Mouse (Mus musculus): Measurements from ENCODE around the gene Unc13c. TPM values are rescaled to one million over a fixed set of nuclear protein-coding genes. Genes with fewer than 3 reads are reported as not detected.

Gene Unc13c
- polyA plus RNA-seq, 1 experiment from 2014 or later, result 1.6 TPM

DNA sequence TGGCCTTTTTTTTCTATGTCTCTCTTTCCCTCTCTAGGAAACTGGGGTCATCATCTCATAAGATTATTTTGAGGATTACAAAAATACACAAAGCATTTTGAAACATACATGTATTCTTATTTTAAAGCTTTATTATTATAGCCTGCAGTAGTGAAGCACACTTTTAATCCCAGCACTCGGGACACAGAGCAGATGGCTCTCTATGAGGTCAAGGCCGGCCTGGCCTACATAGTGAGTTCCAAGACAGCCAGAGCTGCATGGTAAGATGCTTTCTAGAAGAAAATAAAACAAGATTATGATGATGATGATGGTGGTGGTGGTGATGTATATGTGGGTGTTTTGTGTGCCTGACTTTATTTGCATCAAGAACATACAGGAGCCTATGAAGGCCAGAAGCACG lies 109.3 kb downstream of the Unc13c start:
- no peak overlapping the region for H3K9ac ChIP-seq (replicated peaks)
- WGBS, result 95% methylated on average over 3 of the region's 3 CpGs
- H3K27ac ChIP-seq (replicated peaks), result no peak overlapping the region

DNA sequence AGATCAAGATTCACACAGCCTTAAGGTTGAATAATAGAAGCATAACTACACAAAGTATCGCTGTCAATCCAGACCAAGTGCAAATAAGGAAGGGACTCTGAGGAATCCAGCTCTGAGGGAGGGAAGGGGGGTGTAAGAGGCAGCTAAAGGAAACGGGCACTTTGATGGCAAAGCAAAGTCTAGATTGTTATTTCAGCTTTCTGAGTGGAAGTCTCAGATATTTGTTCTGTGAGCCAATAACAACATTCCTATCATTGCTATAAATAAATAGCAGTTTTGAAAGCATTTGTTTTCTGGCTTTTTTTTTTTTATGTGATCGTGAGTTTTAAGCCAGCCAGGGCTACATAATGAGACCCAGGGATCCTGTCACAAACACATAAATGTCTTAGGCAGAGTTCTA lies 114.5 kb downstream of the Unc13c start:
- no peaks in the 10 kb centered on the region for H3K27me3 ChIP-seq
- H3K27ac ChIP-seq (replicated peaks), result no peak overlapping the region
- no peak overlapping the region for H3K9ac ChIP-seq (replicated peaks)
- WGBS, result 64% methylated on average over 3 of the region's 3 CpGs
- H3K4me3 ChIP-seq, result no peak overlapping the region
- no peaks in the 10 kb centered on the region for H3K4me1 ChIP-seq
- H3K4me2 ChIP-seq (replicated peaks), result no peak overlapping the region
- H3K9me3 ChIP-seq, result no peaks in the 10 kb centered on the region
- no peak for ATAC-seq (replicated peaks)
- H3K36me3 ChIP-seq, result no peaks in the 10 kb centered on the region

More for the DNA sequence above, 109.3 kb downstream of the Unc13c start:
- Histone ChIP-seq H3K27me3 (no peaks in the 10 kb centered on the region), H3K4me2 (replicated peaks) (no peak overlapping the region), H3K9me3 (no peaks in the 10 kb centered on the region), H3K4me1 (no peaks in the 10 kb centered on the region), H3K36me3 (no peaks in the 10 kb centered on the region), H3K4me3 (no peak overlapping the region)
- ATAC-seq (replicated peaks), result no peak

GRCm38 (mm10) chr9:73806681-73807080 lies 162.1 kb downstream of the Unc13c start:
- Histone ChIP-seq H3K4me1 (no peaks in the 10 kb centered on the region), H3K36me3 (no peaks in the 10 kb centered on the region), H3K9me3 (no peaks in the 10 kb centered on the region), H3K9ac (replicated peaks) (no peak overlapping the region), H3K27ac (replicated peaks) (no peak overlapping the region), H3K4me3 (no peak overlapping the region), H3K4me2 (replicated peaks) (no peak overlapping the region), H3K27me3 (no peaks in the 10 kb centered on the region)
- no peak for ATAC-seq (replicated peaks)
- WGBS, result 85% methylated on average over 4 of the region's 4 CpGs

DNA sequence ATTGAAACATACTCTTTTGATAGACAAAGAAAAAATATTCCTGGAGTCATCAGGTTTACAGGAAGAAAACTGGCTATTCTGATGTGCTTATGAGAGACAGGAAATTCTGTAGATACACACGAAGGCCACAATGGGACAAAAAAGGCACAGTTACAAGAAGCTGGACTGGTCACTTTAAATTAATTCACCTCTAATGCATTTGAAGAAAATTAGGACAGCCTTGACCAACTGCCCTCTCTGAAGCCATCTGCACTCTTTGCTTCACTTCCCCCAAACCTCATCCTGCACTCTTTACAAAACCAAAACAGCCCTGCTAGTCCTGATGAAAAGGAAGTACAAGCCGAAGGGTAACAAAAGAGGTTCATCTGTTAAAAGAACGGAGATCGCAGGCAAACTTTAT lies 194.2 kb downstream of the Unc13c start:
- H3K4me3 ChIP-seq, result no peak overlapping the region
- H3K9ac ChIP-seq (replicated peaks), result no peak overlapping the region
- H3K36me3 ChIP-seq, result no peaks in the 10 kb centered on the region
- H3K9me3 ChIP-seq, result no peaks in the 10 kb centered on the region
- WGBS, result 56% methylated on average over 4 of the region's 4 CpGs
- H3K4me1 ChIP-seq, result no peaks in the 10 kb centered on the region
- no peak for ATAC-seq (replicated peaks)
- no peak overlapping the region for H3K4me2 ChIP-seq (replicated peaks)
- no peaks in the 10 kb centered on the region for H3K27me3 ChIP-seq
- no peak overlapping the region for H3K27ac ChIP-seq (replicated peaks)

DNA sequence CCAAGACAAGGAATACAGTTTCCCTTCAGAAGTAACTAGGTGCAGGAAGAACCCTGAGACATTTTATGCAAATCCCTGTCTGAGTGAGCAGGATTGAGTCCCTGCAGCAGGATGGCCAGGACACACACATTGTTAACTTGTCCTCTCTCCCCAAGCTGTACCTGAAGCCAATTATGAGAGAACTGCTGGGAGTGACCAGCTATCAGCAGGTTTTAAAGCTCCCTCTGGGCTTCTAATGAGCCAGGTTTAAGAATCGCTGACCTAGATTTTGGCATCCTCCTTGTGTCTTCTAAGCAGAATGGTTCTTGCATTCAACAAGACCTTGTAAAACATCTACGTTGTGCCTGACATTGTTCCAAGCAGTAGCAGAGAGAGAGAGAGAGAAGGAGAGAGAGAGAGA lies 213.6 kb downstream of the Unc13c start:
- H3K4me2 ChIP-seq (replicated peaks), result no peak overlapping the region
- H3K9ac ChIP-seq (replicated peaks), result no peak overlapping the region
- no peaks in the 10 kb centered on the region for H3K27me3 ChIP-seq
- H3K4me3 ChIP-seq, result no peak overlapping the region
- no peak overlapping the region for H3K27ac ChIP-seq (replicated peaks)
- ATAC-seq (replicated peaks), result no peak
- no peaks in the 10 kb centered on the region; the same call in 1 of the 2 replicates for H3K4me1 ChIP-seq
- no peaks in the 10 kb centered on the region for H3K9me3 ChIP-seq
- WGBS, result 65% methylated on average over 2 of the region's 2 CpGs
- no peaks in the 10 kb centered on the region for H3K36me3 ChIP-seq

GRCm38 (mm10) chr9:73753480-73753879 lies 215.3 kb downstream of the Unc13c start:
- Histone ChIP-seq H3K36me3 (no peaks in the 10 kb centered on the region), H3K4me2 (replicated peaks) (no peak overlapping the region), H3K4me1 (no peaks in the 10 kb centered on the region; the same call in 1 of the 2 replicates), H3K27me3 (no peaks in the 10 kb centered on the region), H3K4me3 (no peak overlapping the region), H3K9me3 (no peaks in the 10 kb centered on the region), H3K27ac (replicated peaks) (no peak overlapping the region), H3K9ac (replicated peaks) (no peak overlapping the region)
- ATAC-seq (replicated peaks), result no peak
- 80% methylated on average over 3 of the region's 3 CpGs for WGBS

DNA sequence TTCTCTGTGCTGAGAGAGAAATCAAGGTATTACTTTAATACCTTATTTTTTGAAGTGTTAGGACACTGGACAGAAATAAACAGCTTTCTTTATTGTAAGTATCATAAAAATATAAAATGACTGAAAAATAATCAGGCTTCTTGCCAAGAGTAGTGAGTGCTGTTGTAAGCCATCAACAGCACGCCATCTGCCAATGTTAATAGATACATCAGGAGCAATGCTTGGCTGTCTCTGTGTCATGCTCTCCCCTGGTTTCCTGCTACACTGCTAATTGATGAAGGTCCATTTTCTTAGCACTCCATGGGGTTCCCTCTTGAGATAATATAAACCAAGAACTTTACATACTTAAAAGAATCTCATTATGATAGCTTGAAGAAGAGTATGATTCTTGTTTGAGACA lies 217.4 kb downstream of the Unc13c start:
- Histone ChIP-seq H3K9me3 (no peaks in the 10 kb centered on the region), H3K36me3 (no peaks in the 10 kb centered on the region), H3K4me1 (no peaks in the 10 kb centered on the region; the same call in 1 of the 2 replicates), H3K27ac (replicated peaks) (no peak overlapping the region), H3K27me3 (no peaks in the 10 kb centered on the region), H3K9ac (replicated peaks) (no peak overlapping the region), H3K4me2 (replicated peaks) (no peak overlapping the region), H3K4me3 (no peak overlapping the region)
- WGBS, result 64% methylated on average over 1 of the region's 1 CpGs
- 0 out of 2 replicates have a peak, but pooled peaks have one; percentile 41 for ATAC-seq (replicated peaks)

DNA sequence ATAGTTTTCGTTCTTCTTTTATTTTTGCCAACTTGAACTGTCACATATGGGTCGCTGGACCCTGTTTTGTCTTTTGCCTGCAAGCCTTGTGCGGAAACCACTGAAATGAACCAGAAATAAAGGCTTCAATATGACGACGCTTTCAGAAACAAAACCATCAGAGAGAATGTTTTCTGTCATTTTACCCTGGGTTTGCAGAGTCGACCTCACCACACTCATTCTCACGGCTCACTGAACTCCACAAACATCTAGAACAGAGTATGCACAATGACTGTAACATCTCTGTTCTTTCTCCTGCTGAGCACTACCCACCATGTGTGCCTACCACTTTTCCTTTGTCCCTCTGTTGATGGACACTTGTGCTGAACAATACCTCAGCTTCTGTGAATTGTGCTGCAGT lies 234.3 kb downstream of the Unc13c start:
- no peaks in the 10 kb centered on the region for H3K27me3 ChIP-seq
- no peak overlapping the region for H3K9ac ChIP-seq (replicated peaks)
- ATAC-seq (replicated peaks), result no peak
- no peaks in the 10 kb centered on the region for H3K4me1 ChIP-seq
- no peak overlapping the region for H3K4me2 ChIP-seq (replicated peaks)
- no peaks in the 10 kb centered on the region for H3K36me3 ChIP-seq
- WGBS, result 70% methylated on average over 7 of the region's 7 CpGs
- no peak overlapping the region for H3K4me3 ChIP-seq
- no peak overlapping the region for H3K27ac ChIP-seq (replicated peaks)
- H3K9me3 ChIP-seq, result no peaks in the 10 kb centered on the region

DNA sequence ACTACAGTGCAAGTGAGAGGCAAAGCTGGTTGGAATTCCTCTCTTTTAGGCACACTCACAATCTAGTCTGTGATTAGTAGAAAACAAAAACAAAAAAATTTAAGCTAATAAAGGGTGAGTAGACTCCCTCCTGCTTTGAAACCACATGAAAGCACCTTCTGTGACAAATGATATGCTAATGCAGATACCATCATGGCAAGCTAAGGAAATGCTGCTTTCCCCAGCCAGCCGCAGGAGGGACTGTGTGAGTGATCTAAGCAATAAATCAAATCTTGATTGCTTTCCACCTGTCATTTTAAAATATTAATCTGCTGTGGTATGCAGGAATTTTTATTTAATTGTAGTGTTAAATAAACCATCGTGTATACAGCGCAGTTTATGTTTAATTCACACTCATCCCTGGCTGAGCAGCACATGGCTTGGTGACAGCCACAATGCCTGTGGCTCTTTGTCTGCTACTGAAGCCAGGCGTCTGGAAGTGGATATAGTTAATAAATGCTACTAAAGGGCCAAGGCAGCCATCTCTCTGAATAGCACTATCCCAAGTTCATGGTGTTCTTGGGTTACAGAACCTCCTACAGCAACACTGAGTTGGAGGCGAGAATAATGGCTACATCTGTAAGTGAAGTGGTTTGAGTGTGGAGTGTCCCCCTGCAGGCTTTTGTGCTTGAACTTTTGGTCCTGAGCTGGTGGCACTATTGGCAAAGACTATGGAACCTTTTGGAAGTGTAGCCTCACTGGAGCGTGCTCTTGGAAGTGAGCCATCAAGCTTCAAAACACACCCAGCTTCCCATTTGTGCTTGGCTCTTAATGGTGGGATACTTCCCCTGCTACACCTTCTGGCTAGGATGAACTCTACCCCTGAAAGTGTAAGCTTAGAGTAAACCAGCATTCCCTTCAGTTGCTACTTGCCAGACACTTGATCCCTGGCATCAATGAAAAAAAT lies 242.8 kb downstream of the Unc13c start:
- Histone ChIP-seq H3K36me3 (no peaks in the 10 kb centered on the region), H3K9ac (replicated peaks) (no peak overlapping the region), H3K4me2 (replicated peaks) (no peak overlapping the region), H3K9me3 (no peaks in the 10 kb centered on the region), H3K27me3 (no peaks in the 10 kb centered on the region), H3K4me3 (no peak overlapping the region), H3K4me1 (no peaks in the 10 kb centered on the region; the same call in 1 of the 2 replicates), H3K27ac (replicated peaks) (peak overlapping the region; percentile 54)
- 39% methylated on average over 6 of the region's 6 CpGs for WGBS
- ATAC-seq (replicated peaks), result peak; percentile 92

DNA sequence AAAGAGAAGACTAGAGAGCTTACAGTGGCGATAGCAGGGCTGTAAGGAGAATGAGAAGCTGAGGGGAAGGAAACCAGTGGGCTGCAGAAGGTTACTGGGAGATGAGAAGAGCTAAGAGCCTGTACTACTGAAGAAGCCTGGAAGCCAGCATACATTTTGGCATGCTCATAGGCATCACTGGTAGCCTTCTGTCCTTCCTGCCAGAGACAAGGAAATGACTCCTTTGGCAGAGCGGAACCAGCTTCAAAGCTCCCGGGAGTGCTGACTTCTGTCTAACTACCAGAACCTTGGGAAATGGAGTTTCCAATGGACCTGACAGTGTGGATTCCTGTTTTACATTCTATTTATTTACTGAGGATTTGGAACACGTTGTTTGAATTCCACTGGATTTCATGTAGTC lies 244.0 kb downstream of the Unc13c start:
- no peaks in the 10 kb centered on the region for H3K36me3 ChIP-seq
- no peak for ATAC-seq (replicated peaks)
- no peak overlapping the region for H3K4me2 ChIP-seq (replicated peaks)
- no peak overlapping the region for H3K27ac ChIP-seq (replicated peaks)
- no peaks in the 10 kb centered on the region; the same call in 1 of the 2 replicates for H3K4me1 ChIP-seq
- H3K9ac ChIP-seq (replicated peaks), result no peak overlapping the region
- WGBS, result 87% methylated on average over 4 of the region's 4 CpGs
- no peak overlapping the region for H3K4me3 ChIP-seq
- no peaks in the 10 kb centered on the region for H3K9me3 ChIP-seq
- no peaks in the 10 kb centered on the region for H3K27me3 ChIP-seq

- WGBS, result 23% methylated on average over 4 of the region's 4 CpGs
- Histone ChIP-seq H3K4me3 (no peak overlapping the region), H3K27ac (replicated peaks) (no peak overlapping the region), H3K9ac (replicated peaks) (no peak overlapping the region), H3K4me1 (no peaks in the 10 kb centered on the region), H3K4me2 (replicated peaks) (no peak overlapping the region), H3K27me3 (no peaks in the 10 kb centered on the region), H3K9me3 (no peaks in the 10 kb centered on the region), H3K36me3 (no peaks in the 10 kb centered on the region)
- no peak for ATAC-seq (replicated peaks)
Observed at GRCm38 (mm10) chr9:73713508-73713907, 255.3 kb downstream of the Unc13c start.

GRCm38 (mm10) chr9:73697103-73697502 lies 271.7 kb downstream of the Unc13c start:
- 51% methylated on average over 2 of the region's 2 CpGs for WGBS
- Histone ChIP-seq H3K36me3 (no peaks in the 10 kb centered on the region), H3K9me3 (no peaks in the 10 kb centered on the region), H3K4me3 (no peak overlapping the region), H3K4me1 (no peaks in the 10 kb centered on the region), H3K27me3 (no peaks in the 10 kb centered on the region), H3K9ac (replicated peaks) (no peak overlapping the region), H3K27ac (replicated peaks) (no peak overlapping the region), H3K4me2 (replicated peaks) (no peak overlapping the region)
- ATAC-seq (replicated peaks), result no peak

All from forebrain, embryonic 15.5 days (tissue).